Mouse (Mus musculus): ENCODE results near the gene Il1a.

- TF ChIP-seq CTCF (IDR thresholded peaks at IDR 0.05) (no peak), POLR2A (IDR thresholded peaks at IDR 0.05; ENCODE audit: insufficient read depth, low read depth, low read length) (no peak)
Observed at GRCm38 (mm10) chr2:129254076-129254475, 55.7 kb downstream of the Il1a start.
